Mouse (Mus musculus) CD8-positive naive resting alpha-beta T cell, adult 57 days (primary cell): ENCODE measurements around the gene Mgrn1. TPM values are rescaled to one million over a fixed set of nuclear protein-coding genes. Genes with fewer than 3 reads are reported as not detected.

ENCODE experiments used
- total RNA-seq: library from RNA; stranded (reverse); gene quantifications from one replicate; pipeline ENCODE4 v1.2.4, GENCODE M21; 2023

Gene Mgrn1
- total RNA-seq: 65.7 TPM

GRCm38 (mm10) chr16:4885760-4886689 is at the start of gene Mgrn1:
TSS of gene Mgrn1 (plus strand) at chr16:4886249.

GRCm38 (mm10) chr16:4880136-4880825 is 5.8 kb upstream of the Mgrn1 start, which contains the start of gene Ubald1:
TSS of gene Ubald1 (minus strand) at chr16:4880315.

GRCm38 (mm10) chr16:4938461-4938860 is 52.4 kb downstream of the Mgrn1 start, which contains the start of gene Nudt16l1:
TSS of gene Nudt16l1 (plus strand) at chr16:4938761.

GRCm38 (mm10) chr16:4963797-4964709 is 78.0 kb downstream of the Mgrn1 start, which contains the start of gene Anks3:
TSS of gene Anks3 (minus strand) at chr16:4964205.

Other genes starting within 250 kb of the Mgrn1 start
- gene Vasn, start 246.3 kb upstream of the Mgrn1 start, total RNA-seq: not detected
- gene Dnaja3, start 246.3 kb upstream of the Mgrn1 start, total RNA-seq: 27.2 TPM
- gene Coro7, start 206.5 kb upstream of the Mgrn1 start, total RNA-seq: 143 TPM
- gene Nmral1, start 166.9 kb upstream of the Mgrn1 start, total RNA-seq: 2.1 TPM
- gene Hmox2, start 159.9 kb upstream of the Mgrn1 start, total RNA-seq: 40.5 TPM
- gene Cdip1, start 96.0 kb upstream of the Mgrn1 start, total RNA-seq: 46.0 TPM
- gene 4930562C15Rik, start 50.8 kb upstream of the Mgrn1 start, total RNA-seq: not detected
- gene Ubald1, start 5.9 kb upstream of the Mgrn1 start, total RNA-seq: 198 TPM
- gene Nudt16l1, start 52.5 kb downstream of the Mgrn1 start, total RNA-seq: 57.1 TPM
- 74.7 TPM for gene Anks3, start 78.0 kb downstream of the Mgrn1 start, total RNA-seq
- not detected for gene Sept12, start 111.6 kb downstream of the Mgrn1 start, total RNA-seq
- not detected for gene Smim22, start 121.0 kb downstream of the Mgrn1 start, total RNA-seq
- gene Rogdi, start 127.3 kb downstream of the Mgrn1 start, total RNA-seq: 19.8 TPM
- 111 TPM for gene Glyr1, start 163.6 kb downstream of the Mgrn1 start, total RNA-seq
- 103 TPM for gene Ubn1, start 163.8 kb downstream of the Mgrn1 start, total RNA-seq
- gene Ppl, start 246.2 kb downstream of the Mgrn1 start, total RNA-seq: 0.46 TPM